Mouse (Mus musculus): ENCODE data around the gene Olfr229. TPM values are rescaled to one million over a fixed set of nuclear protein-coding genes. Genes with fewer than 3 reads are reported as not detected.
"Not testable (repeated sequence)": the region's sequence is repeated elsewhere in the genome, so short reads cannot be mapped to it uniquely, and the experiment has no call there.

The Olfr229 gene
- total RNA-seq (2021), result not detected
- polyA plus RNA-seq (2012; rRNA removed), result not detected in 2 replicates
- long read RNA-seq, result 0 reads

GRCm38 (mm10) chr9:39907036-39907435 is at the start of gene Olfr229:
Olfr229 (plus strand) TSS chr9:39907336.
- H3K36me3 ChIP-seq (ENCODE audit: control insufficient read depth, insufficient read depth, low read length), result no peaks in the 10 kb centered on the region
- TF ChIP-seq CTCF (IDR thresholded peaks at IDR 0.05) (no peak), POLR2A (IDR thresholded peaks at IDR 0.05; ENCODE audit: insufficient read depth, low read depth, low read length) (no peak), EP300 (IDR thresholded peaks at IDR 0.05; ENCODE audit: insufficient read depth, low read depth, low read length) (no peak)
- no peak within 1 kb of the TSS for H3K27ac ChIP-seq
- WGBS, result 60% methylated on average over 2 of the region's 2 CpGs
- no peak within 1 kb of the TSS for H3K9ac ChIP-seq (ENCODE audit: low read depth, low read length)
- no peaks in the 10 kb centered on the region for H3K27me3 ChIP-seq (ENCODE audit: control insufficient read depth, insufficient read depth, low read length)
- intact Hi-C loops (cut with DNase I), result no loop called here
- no peaks in the 10 kb centered on the region for H3K79me2 ChIP-seq (replicated peaks; ENCODE audit: control insufficient read depth, insufficient read depth, low read length)
- DNase-seq, result no peak
- H3K4me1 ChIP-seq (ENCODE audit: control insufficient read depth, insufficient read depth, low read length), result no peaks in the 10 kb centered on the region
- H3K4me3 ChIP-seq, result no peak within 1 kb of the TSS

DNA sequence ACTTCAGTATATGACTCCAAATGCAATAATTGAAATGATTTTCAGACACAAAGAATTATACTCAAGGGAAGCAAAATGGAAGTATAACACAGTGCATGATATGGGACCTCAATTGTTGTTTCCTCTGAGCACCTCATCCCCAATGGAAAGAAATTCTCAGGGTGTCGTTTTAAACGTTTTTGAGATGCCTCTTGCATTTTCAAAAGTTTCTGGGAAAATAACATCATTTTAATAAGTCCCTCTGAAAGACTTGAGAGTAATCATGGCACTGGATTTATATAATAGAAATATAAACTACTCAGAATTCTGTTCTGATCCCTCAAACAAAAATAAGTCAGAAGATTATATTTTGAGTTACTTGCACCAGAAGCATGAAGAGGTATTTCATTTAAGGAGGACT is 41.0 kb upstream of the Olfr229 start, which contains the start of gene Olfr972:
Olfr972 (plus strand) TSS at position 301 of the 400 bp plus-strand sequence.
- no peak for DNase-seq
- Histone ChIP-seq H3K79me2 (replicated peaks; ENCODE audit: control insufficient read depth, insufficient read depth, low read length) (no peaks in the 10 kb centered on the region), H3K36me3 (ENCODE audit: control insufficient read depth, insufficient read depth, low read length) (no peaks in the 10 kb centered on the region), H3K27me3 (ENCODE audit: control insufficient read depth, insufficient read depth, low read length) (no peaks in the 10 kb centered on the region), H3K4me3 (no peak within 1 kb of the TSS), H3K27ac (no peak within 1 kb of the TSS), H3K9ac (ENCODE audit: low read depth, low read length) (no peak within 1 kb of the TSS), H3K4me1 (ENCODE audit: control insufficient read depth, insufficient read depth, low read length) (no peaks in the 10 kb centered on the region)
- intact Hi-C loops (cut with DNase I), result no loop called here
- 41% methylated on average over 2 of the region's 2 CpGs for WGBS
- TF ChIP-seq POLR2A (IDR thresholded peaks at IDR 0.05; ENCODE audit: insufficient read depth, low read depth, low read length) (no peak), CTCF (IDR thresholded peaks at IDR 0.05) (no peak)

GRCm38 (mm10) chr9:39871986-39872385 is 35.1 kb upstream of the Olfr229 start:
- H3K4me1 ChIP-seq (ENCODE audit: control insufficient read depth, insufficient read depth, low read length); DNase-seq; H3K4me3 ChIP-seq; H3K79me2 ChIP-seq (replicated peaks; ENCODE audit: control insufficient read depth, insufficient read depth, low read length); H3K9ac ChIP-seq (ENCODE audit: low read depth, low read length); intact Hi-C loops (cut with DNase I); H3K36me3 ChIP-seq (ENCODE audit: control insufficient read depth, insufficient read depth, low read length); H3K27me3 ChIP-seq (ENCODE audit: control insufficient read depth, insufficient read depth, low read length); H3K27ac ChIP-seq: not testable (repeated sequence)
- 86% methylated on average over 1 of the region's 1 CpGs for WGBS

DNA sequence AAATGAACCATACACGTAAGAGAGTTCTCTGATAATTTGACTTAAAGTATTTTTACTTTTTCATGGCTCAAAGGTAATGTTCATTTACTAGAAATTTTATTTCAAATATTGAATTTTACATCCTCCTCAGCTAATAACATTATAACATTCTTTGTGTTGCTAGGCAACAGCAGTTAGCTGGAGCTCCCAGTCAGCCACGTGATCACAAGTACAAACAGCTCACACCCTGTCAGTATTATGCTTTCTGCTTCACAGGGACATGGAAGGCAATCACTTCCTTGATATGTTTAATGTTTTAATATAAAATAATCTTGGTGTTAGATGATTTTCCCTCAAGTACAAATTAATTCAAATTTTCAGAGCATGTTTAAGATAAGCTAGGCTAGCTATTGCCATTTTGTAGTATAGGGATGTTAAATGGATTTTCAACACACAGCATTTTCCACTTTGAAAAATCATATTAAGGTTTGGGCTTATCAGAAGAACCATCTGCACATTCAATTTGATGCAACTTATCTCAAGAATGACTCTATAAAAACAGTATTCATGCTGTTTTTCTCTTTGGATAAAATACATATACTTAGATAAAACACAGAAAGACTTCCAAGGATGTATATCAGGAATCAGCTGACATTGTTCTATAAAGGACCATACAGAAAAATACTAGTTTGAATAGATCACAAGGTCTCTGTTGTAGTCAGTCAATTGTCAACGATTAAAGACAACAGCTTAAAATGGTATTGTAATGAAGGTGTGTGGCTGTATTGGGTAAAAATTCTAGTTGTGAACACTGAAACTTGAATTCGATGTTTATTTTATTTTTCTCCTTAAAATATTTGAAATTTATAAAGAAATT is 29.4 kb upstream of the Olfr229 start:
- H3K4me3 ChIP-seq; H3K27ac ChIP-seq; DNase-seq; H3K36me3 ChIP-seq (ENCODE audit: control insufficient read depth, insufficient read depth, low read length); H3K4me1 ChIP-seq (ENCODE audit: control insufficient read depth, insufficient read depth, low read length); H3K27me3 ChIP-seq (ENCODE audit: control insufficient read depth, insufficient read depth, low read length); H3K79me2 ChIP-seq (replicated peaks; ENCODE audit: control insufficient read depth, insufficient read depth, low read length); H3K9ac ChIP-seq (ENCODE audit: low read depth, low read length); intact Hi-C loops (cut with DNase I): not testable (repeated sequence)
- WGBS, result no CpG with 5 or more reads among the region's 4 CpGs

DNA sequence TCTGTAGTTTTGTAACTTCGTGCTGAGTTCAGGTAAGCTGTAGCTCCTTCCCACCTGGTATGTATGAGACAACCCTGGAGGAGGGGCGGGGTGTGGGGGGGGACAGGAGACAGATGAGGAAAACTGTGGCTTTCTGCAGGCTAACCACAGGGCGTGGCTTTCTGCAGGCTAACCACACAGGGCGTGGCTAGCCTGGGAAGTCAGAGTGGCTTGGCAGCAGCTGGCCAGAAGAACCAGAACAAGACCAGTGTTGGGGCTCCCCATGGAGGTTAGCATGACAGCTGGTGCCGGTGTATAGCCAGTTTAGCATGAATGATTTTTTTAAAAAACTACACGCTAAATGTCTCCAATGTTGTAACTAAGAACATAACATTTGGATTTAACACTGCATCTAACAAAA is 2.0 kb upstream of the Olfr229 start:
- no peak for DNase-seq
- intact Hi-C loops (cut with DNase I), result no loop called here
- Histone ChIP-seq H3K36me3 (ENCODE audit: control insufficient read depth, insufficient read depth, low read length) (no peaks in the 10 kb centered on the region), H3K4me1 (ENCODE audit: control insufficient read depth, insufficient read depth, low read length) (no peaks in the 10 kb centered on the region), H3K27me3 (ENCODE audit: control insufficient read depth, insufficient read depth, low read length) (no peaks in the 10 kb centered on the region), H3K79me2 (replicated peaks; ENCODE audit: control insufficient read depth, insufficient read depth, low read length) (no peaks in the 10 kb centered on the region), H3K4me3 (no peak overlapping the region), H3K9ac (ENCODE audit: low read depth, low read length) (no peak overlapping the region), H3K27ac (no peak overlapping the region)
- 65% methylated on average over 6 of the region's 6 CpGs for WGBS
- TF ChIP-seq POLR2A (IDR thresholded peaks at IDR 0.05; ENCODE audit: insufficient read depth, low read depth, low read length), result no peak
- TF ChIP-seq EP300 (IDR thresholded peaks at IDR 0.05; ENCODE audit: insufficient read depth, low read depth, low read length), result no peak
- TF ChIP-seq CTCF (IDR thresholded peaks at IDR 0.05), result no peak

- no peak overlapping the region for H3K27ac ChIP-seq
- WGBS, result 63% methylated on average over 3 of the region's 3 CpGs
Observed at GRCm38 (mm10) chr9:39909939-39910338, 2.8 kb downstream of the Olfr229 start.

DNA sequence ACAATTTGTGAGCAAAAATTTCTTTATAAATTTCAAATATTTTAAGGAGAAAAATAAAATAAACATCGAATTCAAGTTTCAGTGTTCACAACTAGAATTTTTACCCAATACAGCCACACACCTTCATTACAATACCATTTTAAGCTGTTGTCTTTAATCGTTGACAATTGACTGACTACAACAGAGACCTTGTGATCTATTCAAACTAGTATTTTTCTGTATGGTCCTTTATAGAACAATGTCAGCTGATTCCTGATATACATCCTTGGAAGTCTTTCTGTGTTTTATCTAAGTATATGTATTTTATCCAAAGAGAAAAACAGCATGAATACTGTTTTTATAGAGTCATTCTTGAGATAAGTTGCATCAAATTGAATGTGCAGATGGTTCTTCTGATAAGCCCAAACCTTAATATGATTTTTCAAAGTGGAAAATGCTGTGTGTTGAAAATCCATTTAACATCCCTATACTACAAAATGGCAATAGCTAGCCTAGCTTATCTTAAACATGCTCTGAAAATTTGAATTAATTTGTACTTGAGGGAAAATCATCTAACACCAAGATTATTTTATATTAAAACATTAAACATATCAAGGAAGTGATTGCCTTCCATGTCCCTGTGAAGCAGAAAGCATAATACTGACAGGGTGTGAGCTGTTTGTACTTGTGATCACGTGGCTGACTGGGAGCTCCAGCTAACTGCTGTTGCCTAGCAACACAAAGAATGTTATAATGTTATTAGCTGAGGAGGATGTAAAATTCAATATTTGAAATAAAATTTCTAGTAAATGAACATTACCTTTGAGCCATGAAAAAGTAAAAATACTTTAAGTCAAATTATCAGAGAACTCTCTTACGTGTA is 21.1 kb downstream of the Olfr229 start:
- DNase-seq; H3K27me3 ChIP-seq (ENCODE audit: control insufficient read depth, insufficient read depth, low read length); H3K79me2 ChIP-seq (replicated peaks; ENCODE audit: control insufficient read depth, insufficient read depth, low read length); H3K36me3 ChIP-seq (ENCODE audit: control insufficient read depth, insufficient read depth, low read length); H3K9ac ChIP-seq (ENCODE audit: low read depth, low read length); H3K4me1 ChIP-seq (ENCODE audit: control insufficient read depth, insufficient read depth, low read length); H3K4me3 ChIP-seq; intact Hi-C loops (cut with DNase I); H3K27ac ChIP-seq: not testable (repeated sequence)
- no CpG with 5 or more reads among the region's 4 CpGs for WGBS

More at GRCm38 (mm10) chr9:39909939-39910338, 2.8 kb downstream of the Olfr229 start:
- Histone ChIP-seq H3K4me3 (no peak overlapping the region), H3K4me1 (ENCODE audit: control insufficient read depth, insufficient read depth, low read length) (no peaks in the 10 kb centered on the region), H3K36me3 (ENCODE audit: control insufficient read depth, insufficient read depth, low read length) (no peaks in the 10 kb centered on the region), H3K27me3 (ENCODE audit: control insufficient read depth, insufficient read depth, low read length) (no peaks in the 10 kb centered on the region), H3K9ac (ENCODE audit: low read depth, low read length) (no peak overlapping the region), H3K79me2 (replicated peaks; ENCODE audit: control insufficient read depth, insufficient read depth, low read length) (no peaks in the 10 kb centered on the region)
- intact Hi-C loops (cut with DNase I), result no loop called here
- no peak for DNase-seq
- TF ChIP-seq EP300 (IDR thresholded peaks at IDR 0.05; ENCODE audit: insufficient read depth, low read depth, low read length), result no peak
- no peak for TF ChIP-seq CTCF (IDR thresholded peaks at IDR 0.05)
- TF ChIP-seq POLR2A (IDR thresholded peaks at IDR 0.05; ENCODE audit: insufficient read depth, low read depth, low read length), result no peak

GRCm38 (mm10) chr9:39928837-39929236 is 21.7 kb downstream of the Olfr229 start:
- H3K9ac ChIP-seq (ENCODE audit: low read depth, low read length); intact Hi-C loops (cut with DNase I): not testable (repeated sequence)
- 45% methylated on average over 1 of the region's 1 CpGs for WGBS

More at GRCm38 (mm10) chr9:39928837-39929236, 21.7 kb downstream of the Olfr229 start:
- not testable (repeated sequence) for H3K27me3 ChIP-seq (ENCODE audit: control insufficient read depth, insufficient read depth, low read length); H3K36me3 ChIP-seq (ENCODE audit: control insufficient read depth, insufficient read depth, low read length); DNase-seq; H3K4me3 ChIP-seq; H3K27ac ChIP-seq; H3K4me1 ChIP-seq (ENCODE audit: control insufficient read depth, insufficient read depth, low read length); H3K79me2 ChIP-seq (replicated peaks; ENCODE audit: control insufficient read depth, insufficient read depth, low read length)
